Mouse (Mus musculus): Measurements from ENCODE around the gene Plaa.

The Plaa gene

DNA sequence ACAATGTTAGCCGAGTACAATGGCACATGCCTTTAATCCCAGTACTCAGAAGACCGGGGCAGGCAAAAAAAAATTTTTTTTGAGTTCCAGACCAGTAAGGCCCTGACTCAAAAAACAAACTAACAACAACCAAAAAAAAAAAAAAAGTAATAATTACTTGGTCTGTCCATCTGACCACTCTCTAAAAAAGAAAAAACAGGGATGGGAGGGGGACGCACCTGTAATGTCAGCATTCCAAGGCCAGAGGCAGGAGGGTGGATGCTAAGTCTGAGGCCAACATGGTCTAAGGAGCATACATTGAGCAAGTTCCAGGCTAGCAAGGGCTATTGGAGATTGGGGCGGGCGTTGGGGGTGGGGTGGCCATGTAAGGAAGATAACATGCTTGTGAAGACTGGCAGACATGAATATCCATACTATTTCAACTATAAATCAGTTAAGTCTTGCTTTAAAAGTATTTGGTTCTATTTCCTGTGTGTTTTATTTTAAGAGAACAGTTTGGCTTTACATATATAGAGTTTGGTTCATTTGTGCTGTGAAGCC is 48.0 kb downstream of the Plaa start:
- DNase-seq: no peak

DNA sequence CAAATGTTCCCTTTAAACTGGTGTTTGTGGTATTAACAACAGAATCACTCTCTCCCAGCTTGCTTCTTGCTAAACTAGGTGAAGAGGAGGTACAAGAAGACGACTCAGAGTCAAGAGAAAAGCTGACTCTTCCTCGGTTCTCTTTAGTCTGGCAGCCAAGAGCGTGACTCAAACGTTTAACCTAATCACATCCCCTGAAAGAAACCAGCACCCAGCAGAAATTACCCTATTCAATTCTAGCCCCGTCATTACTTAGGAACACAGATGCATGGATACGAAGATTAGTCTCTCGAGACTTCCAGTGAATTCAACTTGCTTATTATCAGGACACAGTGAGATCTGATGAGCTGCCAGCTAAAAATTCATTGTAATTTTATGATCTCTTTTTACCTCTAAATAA is 58.7 kb downstream of the Plaa start:
- no peak for DNase-seq

DNA sequence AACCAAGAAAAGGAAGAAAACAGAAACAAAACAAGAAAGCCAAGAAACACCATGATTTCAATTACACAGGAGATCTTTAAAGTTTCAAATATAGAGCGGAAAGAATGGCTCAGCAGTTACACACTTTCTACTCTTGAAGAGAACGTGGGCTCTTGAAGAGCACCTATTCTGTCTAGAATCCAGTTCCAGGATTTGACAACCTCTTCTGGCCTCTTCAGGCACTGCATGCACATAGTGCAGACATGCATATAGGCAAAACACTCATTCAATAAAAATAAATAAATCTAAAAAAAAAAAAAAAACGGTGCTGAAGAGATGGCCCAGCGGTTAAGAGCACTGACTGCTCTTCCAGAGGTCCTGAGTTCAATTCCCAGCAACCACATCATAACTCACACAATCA is 60.0 kb downstream of the Plaa start:
- DNase-seq: no peak

DNA sequence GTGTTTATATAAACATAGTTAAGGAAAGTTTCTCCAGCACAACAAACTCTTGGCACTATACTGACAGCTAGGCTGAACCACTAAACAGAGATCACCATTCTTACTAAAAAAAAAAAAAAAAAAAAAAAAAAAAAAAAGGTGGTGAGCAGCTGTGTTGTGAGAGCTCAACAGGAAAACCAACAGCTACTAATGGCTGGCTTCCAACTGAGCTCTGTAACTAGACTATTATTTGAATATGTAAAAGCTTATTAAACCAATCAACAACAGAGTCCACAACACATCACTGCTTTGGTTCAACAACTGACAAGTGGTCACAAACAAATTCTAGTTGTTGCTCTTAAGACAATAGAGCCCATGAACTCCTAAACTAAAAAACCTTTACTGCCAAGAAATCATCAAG is 69.8 kb downstream of the Plaa start:
- DNase-seq: no peak

DNA sequence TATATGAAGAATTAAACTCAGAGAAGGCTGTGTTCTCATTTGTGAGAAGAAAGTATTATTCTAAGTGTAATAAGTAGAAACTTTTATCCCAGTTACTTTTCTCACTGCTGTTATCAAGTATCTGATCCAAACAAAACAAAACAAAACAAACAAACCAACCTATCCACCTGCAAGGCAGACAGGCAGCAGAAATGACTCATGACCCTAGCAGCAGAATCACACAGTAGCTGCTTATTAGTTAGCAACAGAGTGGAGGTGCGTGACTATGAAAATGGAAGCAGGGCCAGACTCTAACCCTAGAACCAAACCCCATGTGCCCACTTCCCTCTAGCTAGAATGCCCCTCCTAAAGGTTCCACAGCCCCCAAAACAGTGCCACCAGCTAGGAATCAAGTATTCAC is 73.6 kb downstream of the Plaa start:
- no peak for DNase-seq

DNA sequence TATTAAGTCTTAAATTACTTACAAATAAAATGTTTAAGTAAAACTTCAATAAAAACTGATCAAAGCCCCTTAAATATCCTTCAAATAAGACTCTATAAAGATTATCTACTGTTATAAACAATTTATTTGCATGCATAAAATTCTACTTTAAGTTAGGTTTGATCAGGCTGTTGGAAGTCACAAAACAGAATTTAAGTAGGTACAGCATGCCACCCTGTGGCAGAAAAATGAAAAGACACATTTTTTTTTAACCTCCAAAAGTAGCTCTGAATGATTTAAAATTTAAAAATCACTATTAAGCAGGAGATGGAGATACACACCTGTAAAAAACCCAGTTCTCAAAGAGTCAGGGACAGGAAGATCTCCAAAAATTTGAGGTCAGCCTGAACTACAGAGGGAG is 79.7 kb downstream of the Plaa start:
- DNase-seq: no peak

DNA sequence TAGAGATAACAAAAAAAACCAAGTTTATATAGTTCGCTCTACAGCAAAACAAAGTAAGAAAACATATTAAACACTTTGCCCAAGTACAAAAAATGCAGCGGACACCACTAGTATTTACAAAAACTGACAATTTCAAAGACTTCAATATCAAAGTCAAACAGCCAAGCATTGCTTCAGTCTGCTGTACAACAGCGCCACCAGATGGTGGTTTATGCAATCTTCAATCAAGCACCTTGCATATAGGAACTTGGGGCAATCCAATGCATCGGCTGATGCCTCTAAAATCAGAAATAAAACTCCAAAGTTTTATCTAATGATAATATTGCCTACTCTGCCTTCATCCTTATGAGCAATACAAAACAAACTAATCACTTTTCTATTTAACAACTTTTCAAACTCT is 85.4 kb downstream of the Plaa start:
- peak; percentile 8 for DNase-seq
